Mouse (Mus musculus) myocyte (in vitro differentiated cells): ENCODE results near the gene Zfpm1.
A peak's percentile ranks its signal among the peaks of the same experiment; 100 is the strongest.
"Not testable (repeated sequence)": the region's sequence is repeated elsewhere in the genome, so short reads cannot be mapped to it uniquely, and the experiment has no call there.

Source experiments
- MAX ChIP-seq: IDR thresholded peaks from one replicate; pipeline ENCODE4 v1.6.1; 2011; ENCODE audit warnings: low read depth, mild to moderate bottlenecking, control low read depth
- MYOG ChIP-seq, 3 experiments: IDR thresholded peaks; one replicate each; pipeline ENCODE4 v1.6.1; 2011; ENCODE audit warnings: control low read depth in 2 of 3, low read depth in 2 of 3, mild to moderate bottlenecking in 2 of 3; ENCODE audit not compliant: insufficient read length in 2 of 3, control insufficient read depth in 1 of 3, insufficient read depth in 1 of 3
- POLR2A ChIP-seq: IDR thresholded peaks from one replicate; pipeline ENCODE4 v1.6.1; 2011; ENCODE audit warnings: low read depth, mild to moderate bottlenecking, control low read depth, moderate library complexity; ENCODE audit not compliant: insufficient read length
- POLR2AphosphoS2 ChIP-seq: IDR thresholded peaks from one replicate; pipeline ENCODE4 v1.6.1; 2011; ENCODE audit warnings: low read depth, control low read depth; ENCODE audit not compliant: insufficient read length
- REST ChIP-seq: IDR thresholded peaks from one replicate; pipeline ENCODE4 v1.6.1; 2011; ENCODE audit warnings: mild to moderate bottlenecking, control low read depth, moderate library complexity; ENCODE audit not compliant: insufficient read depth, insufficient read length

DNA sequence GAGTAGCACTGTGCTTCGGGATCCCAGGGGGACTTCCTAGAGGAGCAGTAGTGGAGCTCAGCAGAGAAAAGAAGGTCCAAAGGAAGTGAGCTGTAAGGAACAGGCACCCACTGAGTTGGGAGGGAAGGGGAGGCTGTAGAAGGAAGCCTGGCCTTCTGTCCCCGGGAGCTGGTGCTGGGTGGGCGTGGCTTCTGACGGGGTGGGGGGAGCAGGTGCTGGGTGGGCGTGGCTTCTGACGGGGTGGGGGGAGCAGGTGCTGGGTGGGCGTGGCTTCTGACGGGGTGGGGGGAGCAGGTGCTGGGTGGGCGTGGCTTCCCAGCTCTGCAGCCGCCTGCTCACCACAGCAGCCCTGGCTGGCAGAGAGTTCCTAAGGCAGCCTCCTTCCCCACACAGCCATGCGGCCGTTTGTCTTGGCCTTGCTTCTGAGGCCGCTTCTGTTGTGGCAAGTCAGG is 42.0 kb downstream of the Zfpm1 start:
- TF ChIP-seq MYOG (IDR thresholded peaks at IDR 0.05; ENCODE audit: control insufficient read depth in 1 of 3, insufficient read depth in 1 of 3, insufficient read length in 2 of 3, low read depth in 2 of 3), result peak in 2 of 3 experiments; percentile 16 to 77
- TF ChIP-seq POLR2A, result peak; percentile 37
- TF ChIP-seq POLR2AphosphoS2, REST, MAX: not testable (repeated sequence)
